ENCODE assay signal across 9 mouse cellular contexts in genomic region chr7:127931351-127932135, GRCm38 (mm10). TPM values are rescaled to one million over a fixed set of nuclear protein-coding genes. Genes with fewer than 3 reads are reported as not detected.
DNase-seq lines count a peak whose midpoint lies in the region; ATAC-seq lines count a peak whose summit lies in the region.
"Had no signal": no experiment of that assay in that cellular context is flagged by ENCODE, and none has a peak within 500 bp of the region (broad histone marks: within the 10 kb centered on the region; RNA-seq: fewer than 3 reads in every experiment).

No protein-coding gene starts in this region.

- H3K9ac ChIP-seq in heart, embryonic 12.5 days: peak overlapping the region; percentile 55; the same call in 1 of the 2 replicates

- no peak overlapping the region for H3K4me3 ChIP-seq in heart, embryonic 12.5 days

- peak overlapping the region; percentile 23; the same call in 1 of the 2 replicates for H3K4me2 ChIP-seq in heart, embryonic 12.5 days

- no peaks in the 10 kb centered on the region for H3K36me3 ChIP-seq in heart, embryonic 12.5 days

- DNase-seq in heart, postnatal 36 days: no peak
- DNase-seq in embryo, embryonic 10 days (ENCODE audit: low spot score): peak; percentile 30
- peak; percentile 79 to 81 for DNase-seq in kidney, adult 8-10 months
- peak; percentile 79 for DNase-seq in lung, postnatal 10 days

- no peak overlapping the region for H3K27ac ChIP-seq in heart, embryonic 12.5 days (ENCODE audit: poor library complexity, severe bottlenecking)

- peaks cover 40% of the 10 kb centered on the region for H3K4me1 ChIP-seq in heart, embryonic 12.5 days (replicated peaks)

- WGBS in heart, embryonic 12.5 days: 43% methylated on average over 13 of the region's 13 CpGs

- no peak for ATAC-seq in heart, embryonic 12.5 days (ENCODE audit: insufficient number of reproducible peaks, low FRiP score)
- ATAC-seq in activated CD4-positive, CD25-positive, alpha-beta regulatory T cell, adult 4 months: no peak
- no peak for ATAC-seq in erythroblast, adult 5-6 weeks (replicated peaks; ENCODE audit: low FRiP score, poor library complexity, severe bottlenecking)
- no peak for ATAC-seq in erythroid progenitor cell, adult 5-6 weeks (replicated peaks; ENCODE audit: low FRiP score, poor library complexity, severe bottlenecking)

- intact Hi-C loops in heart, postnatal 36 days (cut with DNase I): loop anchor here (2.0 kb wide), 1 partner anchor 89 kb away; no protein-coding TSS in a partner anchor

- H3K9me3 ChIP-seq in heart, embryonic 12.5 days (replicated peaks): no peaks in the 10 kb centered on the region

- H3K27me3 ChIP-seq in heart, embryonic 12.5 days (replicated peaks): peaks cover 27% of the 10 kb centered on the region
- H3K27me3 ChIP-seq: Patski had no signal

RNA-seq across cellular contexts. Expression of gene Prss8, which starts 1.6 kb away (rescaled TPM):
- 0.59 and 0.96 TPM in 2 replicates for polyA plus RNA-seq in heart, embryonic 12.5 days (2016; fragmentation: Nextera tagmentation; extraction: Ambion mirVana)
- not detected for total RNA-seq in heart, postnatal 36 days (2021)
- not detected for polyA plus RNA-seq in activated CD4-positive, CD25-positive, alpha-beta regulatory T cell, adult 4 months (2017; shearing (Covaris generic))
- not detected in 2 replicates for total RNA-seq in erythroblast, adult 5-6 weeks (2015; ENCODE audit: low replicate concordance)
- not detected in 2 replicates for total RNA-seq in erythroblast, adult 5-6 weeks (2017; ENCODE audit: low replicate concordance)
- total RNA-seq in erythroid progenitor cell, adult 5-6 weeks (2015; ENCODE audit: low replicate concordance): not detected in 2 replicates
- total RNA-seq in erythroid progenitor cell, adult 5-6 weeks (2017; ENCODE audit: low replicate concordance): not detected in 2 replicates

RNA-seq across cellular contexts. Expression of gene Prss36, which starts 15.0 kb away (rescaled TPM):
- polyA plus RNA-seq in heart, embryonic 12.5 days (2016; fragmentation: Nextera tagmentation; extraction: Ambion mirVana): 8.3 and 10.0 TPM in 2 replicates
- 1 to 10 TPM; 7.9 to 8.1 TPM for total RNA-seq in heart, postnatal 36 days (2021)
- 1 to 10 TPM; 2.1 to 3.6 TPM for polyA plus RNA-seq in activated CD4-positive, CD25-positive, alpha-beta regulatory T cell, adult 4 months (2017; shearing (Covaris generic))
- not detected in 2 replicates for total RNA-seq in erythroblast, adult 5-6 weeks (2015; ENCODE audit: low replicate concordance)
- not detected in 2 replicates for total RNA-seq in erythroblast, adult 5-6 weeks (2017; ENCODE audit: low replicate concordance)
- 3.8 TPM in 1 of 2 replicates, not detected in the other for total RNA-seq in erythroid progenitor cell, adult 5-6 weeks (2015; ENCODE audit: low replicate concordance)
- not detected in 2 replicates for total RNA-seq in erythroid progenitor cell, adult 5-6 weeks (2017; ENCODE audit: low replicate concordance)

RNA-seq across cellular contexts. Expression of gene Kat8, which starts 19.2 kb away (rescaled TPM):
- 27.5 and 29.0 TPM in 2 replicates for polyA plus RNA-seq in heart, embryonic 12.5 days (2016; fragmentation: Nextera tagmentation; extraction: Ambion mirVana)
- 10 to 100 TPM; 13.8 to 16.1 TPM for total RNA-seq in heart, postnatal 36 days (2021)
- polyA plus RNA-seq in activated CD4-positive, CD25-positive, alpha-beta regulatory T cell, adult 4 months (2017; shearing (Covaris generic)): 10 to 100 TPM; 29.9 to 32.1 TPM
- total RNA-seq in erythroblast, adult 5-6 weeks (2015; ENCODE audit: low replicate concordance): 3.5 and 4.4 TPM in 2 replicates
- total RNA-seq in erythroblast, adult 5-6 weeks (2017; ENCODE audit: low replicate concordance): 9.5 and 16.4 TPM in 2 replicates
- total RNA-seq in erythroid progenitor cell, adult 5-6 weeks (2015; ENCODE audit: low replicate concordance): 8.0 and 18.0 TPM in 2 replicates
- total RNA-seq in erythroid progenitor cell, adult 5-6 weeks (2017; ENCODE audit: low replicate concordance): 12.9 and 16.7 TPM in 2 replicates

RNA-seq across cellular contexts. Expression of gene Bckdk, which starts 27.7 kb away (rescaled TPM):
- polyA plus RNA-seq in heart, embryonic 12.5 days (2016; fragmentation: Nextera tagmentation; extraction: Ambion mirVana): 129 and 142 TPM in 2 replicates
- total RNA-seq in heart, postnatal 36 days (2021): 100 to 1,000 TPM; 113 to 120 TPM
- polyA plus RNA-seq in activated CD4-positive, CD25-positive, alpha-beta regulatory T cell, adult 4 months (2017; shearing (Covaris generic)): 10 to 100 TPM; 62.4 to 77.7 TPM
- total RNA-seq in erythroblast, adult 5-6 weeks (2015; ENCODE audit: low replicate concordance): 25.1 and 43.8 TPM in 2 replicates
- 12.5 and 12.9 TPM in 2 replicates for total RNA-seq in erythroblast, adult 5-6 weeks (2017; ENCODE audit: low replicate concordance)
- total RNA-seq in erythroid progenitor cell, adult 5-6 weeks (2015; ENCODE audit: low replicate concordance): 39.3 and 58.7 TPM in 2 replicates
- 9.7 and 17.3 TPM in 2 replicates for total RNA-seq in erythroid progenitor cell, adult 5-6 weeks (2017; ENCODE audit: low replicate concordance)

RNA-seq across cellular contexts. Expression of gene Fus, which starts 35.7 kb away (rescaled TPM):
- polyA plus RNA-seq in heart, embryonic 12.5 days (2016; fragmentation: Nextera tagmentation; extraction: Ambion mirVana): 331 and 335 TPM in 2 replicates
- total RNA-seq in heart, postnatal 36 days (2021): 100 to 1,000 TPM; 154 to 216 TPM
- 10 to 100 TPM; 36.5 to 39.3 TPM for polyA plus RNA-seq in activated CD4-positive, CD25-positive, alpha-beta regulatory T cell, adult 4 months (2017; shearing (Covaris generic))
- 59.6 and 159 TPM in 2 replicates for total RNA-seq in erythroblast, adult 5-6 weeks (2015; ENCODE audit: low replicate concordance)
- 19.3 and 43.4 TPM in 2 replicates for total RNA-seq in erythroblast, adult 5-6 weeks (2017; ENCODE audit: low replicate concordance)
- 125 and 187 TPM in 2 replicates for total RNA-seq in erythroid progenitor cell, adult 5-6 weeks (2015; ENCODE audit: low replicate concordance)
- total RNA-seq in erythroid progenitor cell, adult 5-6 weeks (2017; ENCODE audit: low replicate concordance): 81.2 and 118 TPM in 2 replicates

Comparison
In these comparisons a context has a peak if more than half of its experiments do, and no peak if none do; other contexts are left out.
1. DNase-seq: peak in embryo, embryonic 10 days (single experiment), kidney, adult 8-10 months (2 of 2) and lung, postnatal 10 days (single experiment); none in heart, postnatal 36 days (0 of 2).